ENCODE assay signal across 21 mouse cellular contexts in the genomic region with DNA sequence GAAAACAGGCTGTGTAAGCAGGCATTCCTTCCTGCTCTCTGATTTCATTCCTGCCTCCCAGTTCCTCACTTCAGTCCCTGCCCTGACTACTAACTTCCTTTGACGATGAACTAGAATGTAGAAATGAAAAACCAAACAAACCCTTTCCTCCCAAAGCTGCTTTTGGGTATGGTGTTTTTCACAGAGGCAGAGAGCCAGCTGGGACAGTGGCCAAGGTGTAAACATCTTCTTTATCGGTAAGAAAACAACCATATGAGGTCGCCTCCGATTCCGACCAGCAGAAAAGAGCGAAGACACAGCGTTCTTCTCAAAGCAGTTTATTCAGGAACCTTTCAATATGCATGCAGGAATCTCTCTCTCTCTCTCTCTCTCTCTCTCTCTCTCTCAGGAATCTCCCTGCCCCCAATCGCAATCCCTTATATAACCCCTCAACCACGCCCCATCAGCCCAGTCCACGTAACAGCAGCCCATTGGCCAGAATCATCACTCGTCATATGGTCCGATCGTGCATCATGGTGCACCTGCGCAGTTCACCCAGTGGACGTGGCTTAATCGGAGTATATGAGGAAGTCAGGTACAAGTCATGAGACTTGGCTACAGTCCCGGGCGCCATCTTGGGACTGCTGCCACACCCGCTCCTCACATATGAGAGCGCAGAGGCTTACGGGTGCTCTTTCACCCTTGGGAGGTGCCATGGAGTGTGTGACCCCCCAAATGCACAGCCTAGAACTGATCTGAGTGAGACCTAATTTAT. TPM values are rescaled to one million over a fixed set of nuclear protein-coding genes. Genes with fewer than 3 reads are reported as not detected.
DNase-seq lines count a peak whose midpoint lies in the region; TF ChIP-seq lines count a peak whose summit lies in the region.
"Had no signal": no experiment of that assay in that cellular context is flagged by ENCODE, and none has a peak within 500 bp of the region (broad histone marks: within the 10 kb centered on the region; RNA-seq: fewer than 3 reads in every experiment).

No protein-coding gene starts in this region.

- no peak overlapping the region for H3K4me3 ChIP-seq in lung, adult 2 months (replicated peaks; ENCODE audit: extremely low read depth, low read depth, low read length)
- H3K4me3 ChIP-seq: embryonic facial prominence, embryonic 15.5 days; erythroblast, embryonic 14.5 days; forebrain, embryonic 10.5 days; forebrain, embryonic 15.5 days; heart, embryonic 10.5 days; hindbrain, embryonic 10.5 days had no signal

- no peak for TF ChIP-seq POLR2A in lung, adult 2 months (IDR thresholded peaks at IDR 0.05; ENCODE audit: borderline replicate concordance, extremely low read depth, low read depth, low read length)

- H3K4me1 ChIP-seq in lung, adult 2 months (ENCODE audit: control insufficient read depth, insufficient read depth, low read length), result no peaks in the 10 kb centered on the region
- H3K4me1 ChIP-seq: embryonic facial prominence, embryonic 15.5 days had no signal

- no peak for TF ChIP-seq CTCF in lung, adult 2 months (IDR thresholded peaks at IDR 0.05; ENCODE audit: insufficient read depth, low read length)

- WGBS in lung, adult 2 months, result 73% methylated on average over 21 of the region's 21 CpGs

- DNase-seq in lung, adult 18-20 months, result peak; percentile 43 to 64
- no peak for DNase-seq in lung, adult 2 months
- peak; percentile 41 for DNase-seq in 3134 (ENCODE audit: extremely low read depth, insufficient read length, low spot score)
- peak; percentile 45 for DNase-seq in NIH3T3 (ENCODE audit: low read depth)
- peak; percentile 37 for DNase-seq in lung, postnatal 14 days
- no peak for DNase-seq in ovary, adult 18-20 months (ENCODE audit: low spot score)
- no peak for DNase-seq in adrenal gland, adult 8-10 months
- DNase-seq: adrenal gland, postnatal 10 days; cerebellum, adult 11 months; cerebellum, adult 8-10 months; cerebellum, postnatal 14 days; embryo, embryonic 11 days; gastrocnemius, postnatal 10 days; heart, adult 18-20 months; heart, postnatal 10 days had no signal

RNA-seq across cellular contexts. Expression of gene Flt1, which starts 19.3 kb away (rescaled TPM):
- polyA plus RNA-seq in lung, adult 2 months (2012; rRNA removed), result 32.5 and 33.3 TPM in 2 replicates
- total RNA-seq in adrenal gland, adult 8-10 months (2022), result 10 to 100 TPM; 53.9 to 96.3 (median 78.7) TPM

Comparison
In these comparisons a context has a peak if more than half of its experiments do, and no peak if none do; other contexts are left out.
1. DNase-seq: peak in lung, adult 18-20 months (2 of 2), 3134 (single experiment), NIH3T3 (single experiment) and lung, postnatal 14 days (single experiment); none in lung, adult 2 months (single experiment), ovary, adult 18-20 months (single experiment) and adrenal gland, adult 8-10 months (single experiment).